Mouse (Mus musculus) layer of hippocampus, adult 18-20 months (tissue): Measurements from ENCODE around the gene Rreb1. TPM values are rescaled to one million over a fixed set of nuclear protein-coding genes. Genes with fewer than 3 reads are reported as not detected.

ENCODE experiments used
- DNase-seq, 2 experiments: peaks; one replicate each; pipeline ENCODE4 v3.0.0; 2022; ENCODE audit warnings: low spot score in 2 of 2
- total RNA-seq, 2 experiments: library from RNA; stranded (reverse); gene quantifications; 2 replicates each; pipeline ENCODE4 v1.2.3; 2021

Rreb1 gene
- total RNA-seq, 2 experiments from 2014 or later: 75.1 to 85.3 TPM

DNA sequence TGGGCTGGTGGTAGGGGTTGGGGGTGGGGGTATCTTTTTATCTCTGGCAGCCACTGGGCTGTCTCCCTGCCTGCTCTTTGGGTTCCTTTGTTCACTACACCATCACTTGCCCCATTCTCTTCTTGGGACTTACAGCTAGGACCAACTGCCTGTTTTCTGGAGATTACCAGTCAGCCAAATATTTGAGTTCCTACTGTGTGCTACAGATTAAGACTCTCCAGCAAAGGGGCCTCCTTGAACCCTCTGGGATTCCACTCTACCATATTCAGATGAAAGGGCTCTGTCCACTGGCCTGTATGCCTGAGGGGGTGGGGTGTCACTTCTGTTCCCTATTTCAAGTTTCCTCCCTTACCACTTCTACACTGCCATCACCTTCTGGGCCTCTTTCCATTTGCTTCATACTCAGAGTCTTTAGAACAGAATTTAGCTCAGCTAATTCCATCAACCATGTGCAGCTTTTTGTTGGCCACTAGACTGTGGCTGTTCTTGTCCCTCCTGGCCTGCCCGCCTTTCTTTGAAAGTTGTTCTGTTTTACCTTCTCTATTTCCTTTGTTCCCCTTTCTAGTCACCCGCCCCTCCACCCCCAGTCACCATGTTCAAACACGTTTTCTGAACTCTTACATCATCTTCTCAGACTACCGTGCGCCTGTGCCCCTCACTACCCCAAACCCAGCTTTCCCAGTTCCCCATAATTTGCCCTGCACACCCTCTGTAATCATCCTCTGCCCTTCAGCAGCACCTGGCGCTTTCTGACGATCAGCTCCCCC lies 95.1 kb downstream of the Rreb1 start:
- DNase-seq: no peak

GRCm38 (mm10) chr13:37875919-37876318 lies 97.7 kb downstream of the Rreb1 start:
- no peak for DNase-seq

GRCm38 (mm10) chr13:37876366-37876765 lies 98.2 kb downstream of the Rreb1 start:
- no peak for DNase-seq

DNA sequence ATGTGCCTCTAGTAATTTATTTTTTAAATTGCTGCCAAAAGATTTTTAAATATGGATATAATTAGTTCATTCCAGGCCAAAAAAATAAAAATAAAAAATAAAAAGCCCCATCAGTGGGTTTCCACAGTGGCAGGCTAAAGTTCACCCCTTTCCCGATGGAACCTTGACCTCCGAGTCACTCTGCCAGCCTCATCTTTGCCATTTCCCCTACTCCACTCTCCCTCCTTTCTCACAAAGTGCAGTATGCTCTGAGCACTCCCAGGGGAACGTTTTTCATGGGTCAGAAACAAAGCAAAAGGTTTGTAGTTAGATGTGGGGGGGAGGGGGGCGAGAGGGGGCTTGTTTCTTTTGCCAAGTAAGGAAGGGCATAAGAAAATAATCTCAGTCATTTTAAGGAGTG lies 98.6 kb downstream of the Rreb1 start:
- no peak for DNase-seq

GRCm38 (mm10) chr13:37877241-37877640 lies 99.0 kb downstream of the Rreb1 start:
- no peak for DNase-seq

- DNase-seq: no peak
These were observed 100.7 kb downstream of the Rreb1 start for GRCm38 (mm10) chr13:37878918-37879331.

GRCm38 (mm10) chr13:37879556-37879955 lies 101.4 kb downstream of the Rreb1 start:
- DNase-seq: no peak

- no peak for DNase-seq
These were observed 101.8 kb downstream of the Rreb1 start for GRCm38 (mm10) chr13:37880035-37880434.

DNA sequence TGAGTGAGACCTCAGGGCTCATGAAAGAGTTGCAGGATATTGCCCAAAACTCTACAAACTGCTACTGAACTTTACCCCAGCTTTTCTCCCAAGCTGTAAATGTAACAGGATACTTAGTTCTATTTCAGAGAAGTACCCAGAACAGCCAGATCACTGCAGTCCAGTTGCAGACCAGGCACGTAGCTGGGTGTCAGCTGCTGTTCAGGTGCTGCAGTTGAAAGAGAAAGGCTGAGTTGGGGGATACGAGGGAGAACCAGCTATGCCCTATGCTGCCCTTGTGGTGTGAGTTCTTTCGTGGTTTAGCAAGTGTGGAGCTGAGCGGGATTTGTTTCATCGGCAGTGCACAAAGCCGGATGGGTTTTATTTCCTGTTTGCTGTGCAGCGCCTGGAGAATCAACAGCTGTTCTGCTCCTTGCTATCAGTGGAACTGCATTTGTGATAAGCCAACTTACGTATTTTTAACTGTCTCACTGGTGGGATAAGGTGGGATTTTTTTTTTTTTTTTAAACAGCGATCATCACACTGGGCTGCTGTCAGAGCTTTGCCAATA lies 102.5 kb downstream of the Rreb1 start:
- DNase-seq: peak in 1 of 2 experiments; percentile 11

GRCm38 (mm10) chr13:37882521-37882920 lies 104.3 kb downstream of the Rreb1 start:
- no peak for DNase-seq

DNA sequence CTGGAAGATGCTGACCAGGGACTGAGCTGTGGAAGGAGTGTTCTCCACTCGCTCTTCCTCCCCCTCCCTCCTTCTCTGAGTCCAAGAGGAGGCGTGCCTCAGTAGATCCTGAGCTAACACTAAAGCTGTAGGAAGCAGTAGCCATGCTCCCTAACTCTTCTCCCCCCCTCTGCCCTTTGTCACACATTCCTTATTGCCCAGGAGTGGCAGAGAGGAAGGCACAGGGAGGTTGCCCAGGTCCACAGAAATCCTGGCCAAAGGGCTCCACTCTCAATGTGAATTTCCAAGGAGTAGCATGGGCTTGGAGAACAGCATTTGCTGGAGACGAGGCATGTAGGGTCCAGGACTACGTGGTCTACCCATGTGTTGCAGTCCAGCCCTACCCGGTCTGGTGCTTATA lies 104.8 kb downstream of the Rreb1 start:
- DNase-seq: no peak

DNA sequence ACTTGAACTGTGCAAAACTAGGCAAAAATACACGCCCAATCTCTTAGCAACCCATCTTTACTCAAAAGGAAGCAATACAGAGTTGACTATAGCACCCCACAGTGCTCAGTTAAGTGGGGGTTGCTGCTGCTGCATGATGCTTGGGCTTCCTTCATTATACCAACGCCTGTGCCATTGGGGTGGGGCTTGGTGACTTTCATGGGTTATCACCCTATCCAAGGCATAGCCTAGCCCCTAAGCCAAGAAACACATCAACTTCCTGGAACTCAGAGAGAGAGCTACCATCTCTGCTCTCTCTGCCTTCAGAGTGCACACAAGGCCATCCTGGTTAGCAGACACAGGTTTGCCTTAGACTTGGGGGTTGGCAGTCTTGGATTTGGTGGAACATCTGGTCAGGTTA lies 107.2 kb downstream of the Rreb1 start:
- DNase-seq: no peak

DNA sequence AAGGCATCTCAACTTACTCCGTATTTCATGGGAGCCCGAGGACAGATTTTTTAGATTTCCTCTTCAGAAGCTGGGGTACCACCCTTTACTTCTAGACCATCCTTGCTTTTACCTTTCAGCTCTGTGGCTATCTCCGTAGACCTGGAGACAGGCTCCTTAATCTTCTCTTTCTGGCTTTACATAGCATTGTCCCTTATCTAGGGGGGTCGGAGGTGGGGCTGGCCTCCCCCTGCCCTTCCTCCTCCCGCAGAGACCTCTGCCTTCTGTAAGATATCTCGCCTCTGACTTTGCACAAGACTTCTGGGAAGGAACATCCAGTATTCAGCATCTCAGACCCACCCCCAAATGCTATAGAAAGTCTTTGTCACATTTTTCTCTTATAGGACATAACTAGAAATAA lies 107.8 kb downstream of the Rreb1 start:
- DNase-seq: no peak

GRCm38 (mm10) chr13:37894756-37895155 lies 116.6 kb downstream of the Rreb1 start:
- DNase-seq: no peak

DNA sequence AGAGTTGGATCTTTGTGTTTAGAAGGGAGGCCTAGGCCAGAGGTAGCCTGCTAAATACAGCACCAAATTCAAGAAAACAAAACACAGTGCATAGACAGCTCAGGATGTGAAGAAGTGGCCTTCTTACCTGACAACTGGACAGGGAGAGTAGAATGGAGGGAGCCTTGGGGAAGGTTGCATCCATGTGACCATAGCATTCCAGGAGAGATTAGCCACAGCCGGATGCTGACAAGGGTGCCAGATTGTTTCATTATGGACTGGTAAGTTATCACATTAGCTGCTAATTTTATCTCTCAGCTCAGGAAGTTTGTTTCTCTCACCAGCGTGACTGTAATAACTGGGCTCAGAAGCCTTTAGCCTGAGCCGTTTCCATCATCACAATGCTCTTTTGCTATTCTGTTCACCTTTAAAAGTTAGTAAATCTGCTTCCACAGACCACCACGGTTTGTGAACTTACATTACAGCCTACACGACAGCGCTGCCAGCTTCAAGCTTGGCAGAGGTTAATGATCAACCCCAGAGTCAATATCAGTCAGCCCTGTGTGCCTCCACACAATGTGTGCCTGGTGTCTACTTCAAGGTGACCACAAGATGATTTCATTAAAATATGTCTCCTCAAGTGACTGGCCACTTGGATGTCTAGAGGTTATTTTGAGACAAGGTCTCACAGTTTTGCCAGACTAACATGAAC lies 117.5 kb downstream of the Rreb1 start:
- DNase-seq: no peak

GRCm38 (mm10) chr13:37896423-37896822 lies 118.2 kb downstream of the Rreb1 start:
- DNase-seq: no peak

GRCm38 (mm10) chr13:37898772-37899171 lies 120.6 kb downstream of the Rreb1 start:
- DNase-seq: no peak

GRCm38 (mm10) chr13:37903036-37903435 lies 124.8 kb downstream of the Rreb1 start:
- no peak for DNase-seq

- no peak for DNase-seq
These were observed 125.3 kb downstream of the Rreb1 start for GRCm38 (mm10) chr13:37903476-37903875.

DNA sequence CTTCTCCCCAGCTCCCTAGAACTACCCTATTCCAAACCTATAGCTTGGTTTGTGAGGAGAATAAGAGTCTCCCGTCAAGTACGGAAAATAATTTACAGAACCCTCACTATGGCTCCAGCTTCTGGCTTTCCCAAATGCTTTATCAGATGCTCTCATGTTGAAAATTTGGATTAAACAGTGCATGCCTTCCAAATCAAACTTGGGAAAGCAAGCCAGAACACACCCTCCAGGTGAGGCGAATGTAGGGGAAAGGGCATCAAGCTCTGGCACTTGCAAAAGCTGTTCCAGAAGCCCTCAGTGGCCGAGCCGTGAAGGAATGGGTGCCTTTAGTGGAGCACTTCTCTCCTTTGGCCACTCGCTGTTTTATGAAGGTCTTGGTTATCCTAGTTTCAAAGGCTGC lies 126.2 kb downstream of the Rreb1 start:
- DNase-seq: no peak

DNA sequence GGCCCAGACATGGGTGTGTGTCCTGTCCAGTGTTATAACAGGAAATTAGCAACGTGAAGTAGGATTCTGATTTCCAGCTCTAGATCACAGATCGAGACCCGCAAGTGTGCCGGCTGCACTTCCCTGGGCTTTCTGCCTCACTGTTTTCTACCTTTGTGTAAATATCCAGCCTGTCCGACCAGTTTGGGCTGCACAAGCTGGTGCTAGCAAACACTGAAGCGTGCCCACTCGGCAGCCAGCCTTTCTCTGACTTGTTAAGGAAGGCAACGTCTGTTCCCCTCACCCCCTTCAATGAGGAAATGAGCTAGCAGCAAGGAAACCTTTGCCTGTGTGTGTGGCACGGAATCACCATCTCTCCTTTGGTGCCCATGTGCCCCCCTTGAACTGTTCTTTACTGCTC lies 129.9 kb downstream of the Rreb1 start:
- DNase-seq: no peak

DNA sequence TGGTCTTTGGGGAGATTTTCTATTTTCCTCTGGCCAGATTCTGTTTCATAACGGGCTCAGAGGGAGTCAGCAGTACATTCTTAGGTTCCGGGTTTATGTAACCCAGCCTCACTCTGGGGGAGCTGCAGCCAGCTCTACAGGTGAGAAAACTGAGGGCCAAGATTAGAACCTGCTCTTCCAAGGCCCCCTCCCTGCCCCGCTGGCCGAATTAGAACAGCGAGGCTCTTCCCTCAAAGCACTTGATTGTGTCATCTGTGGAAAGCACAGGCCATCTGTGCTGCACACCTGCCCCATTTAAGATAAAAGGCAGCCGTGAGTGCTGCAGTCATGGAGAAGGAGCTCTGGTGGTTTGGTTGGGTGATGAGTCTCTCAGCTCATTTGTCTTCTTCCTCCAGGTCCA lies 130.3 kb downstream of the Rreb1 start:
- DNase-seq: peak in 1 of 2 experiments; percentile 50
